Mouse (Mus musculus) kidney, postnatal 0 days (tissue): ENCODE data around the gene Akt1s1. TPM values are rescaled to one million over a fixed set of nuclear protein-coding genes. Genes with fewer than 3 reads are reported as not detected.

ENCODE experiments used
- ATAC-seq: fragments of 200-750 bp; cut with Nextera tagmentation; replicated peaks from 2 replicates; pipeline ENCODE4 v1.8.0; 2017; ENCODE audit warnings: low read depth, moderate number of reproducible peaks, moderate TSS enrichment, moderate library complexity; ENCODE audit not compliant: low FRiP score
- DNase-seq: peaks from one replicate; pipeline ENCODE4 v3.0.0-alpha.2; 2016; ENCODE audit warnings: low spot score
- H3K27ac ChIP-seq: fragments of 300-500 bp; sonication (generic); 2 replicates; pipeline ENCODE4 v1.5.1; 2014; ENCODE audit warnings: mild to moderate bottlenecking
- H3K27me3 ChIP-seq: fragments of 300-500 bp; sonication (generic); 2 replicates; pipeline ENCODE4 v1.6.1; 2014; ENCODE audit warnings: low read length, mixed read lengths; ENCODE audit not compliant: insufficient read depth
- H3K36me3 ChIP-seq: fragments of 300-500 bp; sonication (generic); 2 replicates; pipeline ENCODE4 v1.6.1; 2014; ENCODE audit warnings: low read length, mixed read lengths; ENCODE audit not compliant: insufficient read depth
- H3K4me1 ChIP-seq: fragments of 300-500 bp; sonication (generic); replicated peaks from 2 replicates; pipeline ENCODE4 v1.6.1; 2014; ENCODE audit warnings: antibody characterized with exemption, low read length, mixed read lengths; ENCODE audit not compliant: insufficient read depth
- H3K4me2 ChIP-seq: fragments of 300-500 bp; sonication (generic); 2 replicates; pipeline ENCODE4 v1.6.1; 2014; ENCODE audit warnings: mild to moderate bottlenecking, low read length, moderate library complexity, mixed read lengths
- H3K4me3 ChIP-seq: fragments of 300-500 bp; sonication (generic); replicated peaks from 2 replicates; pipeline ENCODE4 v1.5.1; 2014; ENCODE audit warnings: low read depth, low read length
- H3K9ac ChIP-seq: fragments of 300-500 bp; sonication (generic); 2 replicates; pipeline ENCODE4 v1.6.1; 2014; ENCODE audit warnings: low read depth, low read length
- H3K9me3 ChIP-seq: fragments of 300-500 bp; sonication (generic); replicated peaks from 2 replicates; pipeline ENCODE4 v1.6.1; 2016; ENCODE audit warnings: low read length, inconsistent platforms, mixed read lengths
- CTCF ChIP-seq: IDR thresholded peaks from 2 replicates; pipeline ENCODE4 v1.5.1; 2016; ENCODE audit warnings: antibody characterized with exemption, low read depth, mild to moderate bottlenecking, moderate library complexity
- WGBS: fragments of 180-500 bp; shearing (Covaris S2); extraction: QIAGEN DNeasy Blood & Tissue Kit; methylation state at CpG from one replicate; pipeline ENCODE4 v1.1.7; 2014; 5-methylcytosine and 5-hydroxymethylcytosine counted together
- polyA plus RNA-seq: library from polyadenylated mRNA; unstranded; fragments of >200 nt; fragmentation: Nextera tagmentation; extraction: Ambion mirVana; gene quantifications from 2 replicates; pipeline ENCODE4 v1.2.1, GENCODE M21; 2015

The Akt1s1 gene
- polyA plus RNA-seq, 1 experiment from 2014 or later, result 111 TPM

DNA sequence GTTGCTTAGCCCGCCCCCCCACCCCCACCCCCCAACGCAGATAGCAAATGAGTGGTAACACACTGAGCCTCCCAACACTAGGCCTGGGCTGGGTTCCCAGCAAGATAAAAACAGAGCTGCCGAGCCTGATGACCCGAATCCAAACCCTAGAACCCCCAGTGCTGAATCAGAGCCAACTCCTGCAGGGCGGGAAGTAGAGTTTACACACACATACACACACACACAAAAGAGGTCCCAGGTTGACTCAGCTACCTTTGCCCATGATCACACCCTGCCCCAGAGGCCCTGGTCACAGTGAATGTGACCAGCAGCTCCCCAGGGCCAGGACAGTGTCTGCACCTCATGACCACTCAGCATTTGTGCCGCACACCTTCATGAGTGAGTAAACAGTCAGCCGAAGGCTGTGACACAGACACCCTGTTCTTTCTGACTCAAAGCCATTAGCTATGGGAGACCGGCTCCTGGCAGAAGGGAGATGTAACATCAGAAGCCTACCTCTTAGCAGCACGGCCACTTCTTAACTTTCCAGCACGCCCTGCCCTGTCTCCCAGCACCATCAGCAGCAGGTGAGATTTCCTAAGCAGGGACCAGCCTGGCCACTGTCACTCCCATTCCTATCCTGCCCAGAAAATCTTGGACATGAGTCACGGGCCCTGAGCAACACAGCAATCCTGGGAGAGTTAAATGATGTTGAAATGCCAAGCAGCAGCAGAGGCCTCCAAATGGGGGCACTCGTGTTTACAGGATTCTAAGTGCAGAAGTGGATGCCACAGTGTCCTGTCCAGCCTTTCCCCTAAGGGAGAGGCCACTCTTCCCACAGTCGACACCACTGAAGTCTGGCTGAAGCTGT, 39.7 kb downstream of the Akt1s1 start:
- DNase-seq (no peak), ATAC-seq (no peak)
- 79% methylated on average over 13 of the region's 13 CpGs for WGBS
- H3K9ac ChIP-seq, result no peak overlapping the region
- H3K27me3 ChIP-seq, result no peaks in the 10 kb centered on the region
- TF ChIP-seq CTCF, result no peak
- H3K4me3 ChIP-seq, result no peak overlapping the region
- no peak overlapping the region for H3K4me2 ChIP-seq
- peaks cover 31% of the 10 kb centered on the region for H3K36me3 ChIP-seq
- no peaks in the 10 kb centered on the region for H3K9me3 ChIP-seq
- H3K27ac ChIP-seq, result peak overlapping the region; percentile 13; the same call in 1 of the 2 replicates
- H3K4me1 ChIP-seq, result peaks cover 14% of the 10 kb centered on the region

DNA sequence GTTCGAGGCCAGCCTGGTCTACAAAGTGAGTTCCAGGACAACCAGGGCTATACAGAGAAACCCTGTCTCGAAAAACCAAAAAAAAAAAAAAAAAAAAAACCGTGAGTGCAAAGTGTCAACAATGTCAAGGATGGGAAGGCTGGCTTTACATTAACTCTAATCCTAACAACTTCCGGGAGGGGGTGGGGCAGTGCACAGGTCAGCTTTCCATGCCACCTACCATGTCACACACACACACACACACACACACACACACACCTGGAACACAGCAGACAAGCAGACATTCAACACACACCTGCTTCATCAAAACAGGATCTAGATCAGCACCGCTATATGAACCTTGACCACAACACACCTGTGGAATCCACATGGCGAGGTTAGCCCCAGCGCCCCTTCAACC, 41.4 kb downstream of the Akt1s1 start:
- Histone ChIP-seq H3K4me3 (no peak overlapping the region), H3K9me3 (no peaks in the 10 kb centered on the region), H3K4me2 (peak overlapping the region; percentile 84; the same call in 1 of the 2 replicates), H3K4me1 (peaks cover 14% of the 10 kb centered on the region), H3K27me3 (no peaks in the 10 kb centered on the region), H3K27ac (0 out of 2 replicates have a peak overlapping the region, but pooled peaks have one; percentile 25), H3K36me3 (peaks cover 16% of the 10 kb centered on the region), H3K9ac (no peak overlapping the region)
- no peak for TF ChIP-seq CTCF
- ATAC-seq, result no peak
- no peak for DNase-seq
- 81% methylated on average over 6 of the region's 7 CpGs for WGBS

DNA sequence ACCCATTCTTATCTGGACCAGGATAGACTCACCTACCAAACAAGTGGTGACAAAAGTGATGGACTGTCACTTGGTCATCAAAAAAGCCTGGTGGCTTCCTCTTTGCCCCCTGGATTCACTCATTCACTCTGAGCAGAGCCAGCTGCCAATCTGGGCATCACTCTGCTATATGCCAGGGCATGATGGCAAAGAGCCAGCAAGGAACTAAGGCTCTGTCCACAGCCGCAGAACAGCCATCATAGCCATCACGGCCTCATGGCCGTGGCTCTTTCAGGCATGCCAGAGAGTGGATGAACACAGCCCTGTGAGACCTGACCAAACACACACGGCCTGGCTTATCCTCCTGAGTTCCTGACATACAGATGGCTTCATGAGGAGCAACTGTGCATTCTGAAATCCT, 41.9 kb downstream of the Akt1s1 start:
- H3K9me3 ChIP-seq, result no peaks in the 10 kb centered on the region
- 73% methylated on average over 4 of the region's 4 CpGs for WGBS
- ATAC-seq (no peak), DNase-seq (no peak)
- H3K27me3 ChIP-seq, result no peaks in the 10 kb centered on the region
- peaks cover 14% of the 10 kb centered on the region for H3K4me1 ChIP-seq
- peak overlapping the region; percentile 84 for H3K4me2 ChIP-seq
- H3K4me3 ChIP-seq, result no peak overlapping the region
- H3K9ac ChIP-seq, result peak overlapping the region; percentile 92; the same call in 1 of the 2 replicates
- no peak for TF ChIP-seq CTCF
- peaks cover 11% of the 10 kb centered on the region for H3K36me3 ChIP-seq
- H3K27ac ChIP-seq, result 0 out of 2 replicates have a peak overlapping the region, but pooled peaks have one; percentile 25

DNA sequence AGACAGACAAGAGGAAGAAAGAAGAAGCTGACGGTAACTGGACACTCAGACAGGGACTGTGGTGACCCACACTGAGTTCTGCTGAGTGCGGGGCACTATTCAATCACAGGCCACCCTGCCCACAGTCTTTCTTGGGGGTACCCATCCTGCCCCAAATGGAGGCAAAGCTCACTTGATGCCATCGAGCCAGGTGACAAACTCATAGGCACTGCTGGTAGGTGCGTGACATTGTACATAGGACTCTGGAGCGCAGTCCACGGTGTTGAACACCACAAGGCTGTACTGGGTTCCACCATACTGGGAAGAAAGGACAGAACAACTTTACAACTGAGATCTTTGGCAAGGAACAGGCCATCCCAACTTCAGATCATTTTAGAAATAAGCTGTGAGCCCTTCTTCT, 42.8 kb downstream of the Akt1s1 start:
- no peak for ATAC-seq
- no peak for DNase-seq
- Histone ChIP-seq H3K4me3 (peak overlapping the region; percentile 86), H3K27me3 (no peaks in the 10 kb centered on the region), H3K36me3 (peaks cover 6% of the 10 kb centered on the region; the same call in 1 of the 2 replicates), H3K9me3 (no peaks in the 10 kb centered on the region), H3K4me2 (peak overlapping the region; percentile 84), H3K4me1 (peaks cover 17% of the 10 kb centered on the region), H3K9ac (peak overlapping the region; percentile 92), H3K27ac (peak overlapping the region; percentile 98)
- WGBS, result 15% methylated on average over 6 of the region's 6 CpGs
- no peak for TF ChIP-seq CTCF

DNA sequence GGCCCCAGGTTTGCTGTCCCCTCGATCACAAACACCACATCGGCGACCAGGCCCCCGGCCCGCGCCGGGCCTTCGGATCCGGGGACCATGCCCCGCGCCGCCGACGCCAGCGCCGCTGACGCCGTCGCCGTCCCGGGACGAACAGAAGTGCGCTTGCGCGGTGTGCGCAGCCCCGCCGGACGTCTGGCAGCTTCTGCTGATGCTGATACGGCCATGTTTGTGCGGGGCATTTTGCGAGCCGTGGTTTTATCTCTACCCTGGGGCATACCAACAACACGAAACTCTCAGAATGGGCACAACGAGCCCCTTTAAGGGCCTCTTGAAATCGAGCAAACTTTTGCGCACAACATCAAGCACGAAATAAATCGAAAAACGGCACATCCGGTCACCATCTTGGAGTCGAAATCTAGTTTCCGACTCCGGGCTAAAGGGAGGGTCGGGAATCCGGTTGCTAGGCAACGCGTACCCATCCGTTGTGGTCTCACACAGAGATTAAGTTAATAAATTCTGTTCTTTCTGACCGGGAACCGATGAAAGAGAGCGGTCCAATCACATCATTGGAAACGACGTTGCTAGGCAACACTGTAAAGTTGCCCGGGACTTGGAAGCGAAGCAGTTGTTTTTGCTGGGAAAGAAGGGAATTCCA, 43.6 kb downstream of the Akt1s1 start, which contains the start of gene Med25:
Gene Med25, minus strand, starts transcription at position 437 of the 646 bp plus-strand sequence.
- ATAC-seq (peak; percentile 69), DNase-seq (peak; percentile 98)
- under 1% methylated on average over 56 of the region's 56 CpGs for WGBS
- Histone ChIP-seq H3K9ac (peak within 1 kb of the TSS; percentile 92), H3K9me3 (no peaks in the 10 kb centered on the region), H3K36me3 (peaks cover 5% of the 10 kb centered on the region; the same call in 1 of the 2 replicates), H3K27ac (peak within 1 kb of the TSS; percentile 98), H3K4me1 (peaks cover 23% of the 10 kb centered on the region), H3K4me2 (peak within 1 kb of the TSS; percentile 84), H3K27me3 (no peaks in the 10 kb centered on the region), H3K4me3 (peak within 1 kb of the TSS; percentile 86)
- no peak for TF ChIP-seq CTCF

DNA sequence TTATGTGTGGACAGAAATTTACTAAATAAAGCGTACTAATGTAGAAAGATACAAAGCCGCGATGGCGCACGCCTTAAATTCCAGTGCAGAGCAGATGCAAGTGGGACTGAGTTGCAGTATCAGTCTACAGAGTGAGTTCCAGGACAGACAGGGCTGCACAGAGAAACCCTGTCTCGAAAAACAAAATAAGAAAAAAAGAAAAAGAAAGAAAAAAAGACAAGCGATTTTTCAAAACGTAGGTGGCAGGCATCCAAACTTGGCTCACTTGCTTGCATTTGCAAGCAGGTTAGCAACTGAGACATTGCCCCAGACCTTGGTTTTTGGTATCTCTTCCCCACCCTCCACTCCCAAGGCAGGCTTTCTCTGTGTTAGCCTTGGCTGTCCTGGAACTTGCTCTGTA, 44.4 kb downstream of the Akt1s1 start:
- peak overlapping the region; percentile 75 for H3K27ac ChIP-seq
- no peaks in the 10 kb centered on the region for H3K9me3 ChIP-seq
- H3K4me1 ChIP-seq, result peaks cover 23% of the 10 kb centered on the region
- no peaks in the 10 kb centered on the region for H3K27me3 ChIP-seq
- no peak overlapping the region for H3K9ac ChIP-seq
- ATAC-seq (no peak), DNase-seq (no peak)
- H3K4me3 ChIP-seq, result no peak overlapping the region
- 30% methylated on average over 8 of the region's 8 CpGs for WGBS
- peaks cover 5% of the 10 kb centered on the region; the same call in 1 of the 2 replicates for H3K36me3 ChIP-seq
- no peak for TF ChIP-seq CTCF
- H3K4me2 ChIP-seq, result peak overlapping the region; percentile 84
